Mouse (Mus musculus) heart, postnatal 0 days (tissue): ENCODE measurements at regions not wholly inside any gene's neighbourhood (a gene's known extent, or its start where the extent isn't known, plus 50 kb on each side); places are given as distances from the start of the nearest gene placed in this dataset.

Source experiments
- CTCF ChIP-seq: IDR thresholded peaks from 2 replicates; pipeline ENCODE4 v1.5.1; 2016; ENCODE audit warnings: antibody characterized with exemption, control low read depth, low read depth
- EP300 ChIP-seq: IDR thresholded peaks from 2 replicates; pipeline ENCODE4 v1.6.1; 2016; ENCODE audit warnings: antibody characterized with exemption, low read depth

- TF ChIP-seq CTCF (no peak), EP300 (no peak)
These were observed 173.9 kb upstream of the Fam19a1 start for GRCm38 (mm10) chr6:95939052-95939451.
